Mouse (Mus musculus) kidney, embryonic 14.5 days (tissue): ENCODE results near the gene Pmfbp1. TPM values are rescaled to one million over a fixed set of nuclear protein-coding genes. Genes with fewer than 3 reads are reported as not detected.
A peak's percentile ranks its signal among the peaks of the same experiment; 100 is the strongest.

Experiments
- ATAC-seq: fragments of 200-750 bp; cut with Nextera tagmentation; 2 replicates; pipeline ENCODE4 v1.8.0; 2017; ENCODE audit warnings: moderate number of reproducible peaks, mild to moderate bottlenecking, moderate TSS enrichment, moderate library complexity; ENCODE audit not compliant: low FRiP score, low TSS enrichment
- H3K27ac ChIP-seq: fragments of 300-500 bp; sonication (generic); 2 replicates; pipeline ENCODE4 v1.5.1; 2014; ENCODE audit warnings: low read depth, mild to moderate bottlenecking, low read length, moderate library complexity, mixed read lengths
- H3K27me3 ChIP-seq: fragments of 300-500 bp; sonication (generic); 2 replicates; pipeline ENCODE4 v1.6.1; 2014; ENCODE audit warnings: mild to moderate bottlenecking, low read length; ENCODE audit not compliant: control insufficient read depth, insufficient read depth
- H3K36me3 ChIP-seq: fragments of 300-500 bp; sonication (generic); 2 replicates; pipeline ENCODE4 v1.6.1; 2014; ENCODE audit warnings: low read length, mixed read lengths; ENCODE audit not compliant: control insufficient read depth, insufficient read depth
- H3K4me1 ChIP-seq: fragments of 300-500 bp; sonication (generic); 2 replicates; pipeline ENCODE4 v1.6.1; 2014; ENCODE audit warnings: low read length, mixed read lengths; ENCODE audit not compliant: control insufficient read depth, insufficient read depth
- H3K4me2 ChIP-seq: fragments of 300-500 bp; sonication (generic); replicated peaks from 2 replicates; pipeline ENCODE4 v1.6.1; 2014; ENCODE audit warnings: low read depth, mild to moderate bottlenecking, low read length
- H3K4me3 ChIP-seq: fragments of 300-500 bp; sonication (generic); 2 replicates; pipeline ENCODE4 v1.5.1; 2014; ENCODE audit warnings: mild to moderate bottlenecking, low read length
- H3K9ac ChIP-seq: fragments of 300-500 bp; sonication (generic); 2 replicates; pipeline ENCODE4 v1.6.1; 2014; ENCODE audit warnings: low read depth, mild to moderate bottlenecking, low read length, moderate library complexity
- H3K9me3 ChIP-seq: fragments of 300-500 bp; sonication (generic); 2 replicates; pipeline ENCODE4 v1.6.1; 2016; ENCODE audit warnings: low read length; ENCODE audit not compliant: control insufficient read depth
- WGBS: fragments of 180-500 bp; shearing (Covaris S2); extraction: QIAGEN DNeasy Blood & Tissue Kit; methylation state at CpG from one replicate; pipeline ENCODE4 v1.1.7; 2014; 5-methylcytosine and 5-hydroxymethylcytosine counted together
- polyA plus RNA-seq: library from polyadenylated mRNA; unstranded; fragments of >200 nt; fragmentation: Nextera tagmentation; extraction: Ambion mirVana; gene quantifications from 2 replicates; pipeline ENCODE4 v1.2.1, GENCODE M21; 2014

Pmfbp1 gene
- polyA plus RNA-seq, 1 experiment from 2014 or later = 0.12 TPM

DNA sequence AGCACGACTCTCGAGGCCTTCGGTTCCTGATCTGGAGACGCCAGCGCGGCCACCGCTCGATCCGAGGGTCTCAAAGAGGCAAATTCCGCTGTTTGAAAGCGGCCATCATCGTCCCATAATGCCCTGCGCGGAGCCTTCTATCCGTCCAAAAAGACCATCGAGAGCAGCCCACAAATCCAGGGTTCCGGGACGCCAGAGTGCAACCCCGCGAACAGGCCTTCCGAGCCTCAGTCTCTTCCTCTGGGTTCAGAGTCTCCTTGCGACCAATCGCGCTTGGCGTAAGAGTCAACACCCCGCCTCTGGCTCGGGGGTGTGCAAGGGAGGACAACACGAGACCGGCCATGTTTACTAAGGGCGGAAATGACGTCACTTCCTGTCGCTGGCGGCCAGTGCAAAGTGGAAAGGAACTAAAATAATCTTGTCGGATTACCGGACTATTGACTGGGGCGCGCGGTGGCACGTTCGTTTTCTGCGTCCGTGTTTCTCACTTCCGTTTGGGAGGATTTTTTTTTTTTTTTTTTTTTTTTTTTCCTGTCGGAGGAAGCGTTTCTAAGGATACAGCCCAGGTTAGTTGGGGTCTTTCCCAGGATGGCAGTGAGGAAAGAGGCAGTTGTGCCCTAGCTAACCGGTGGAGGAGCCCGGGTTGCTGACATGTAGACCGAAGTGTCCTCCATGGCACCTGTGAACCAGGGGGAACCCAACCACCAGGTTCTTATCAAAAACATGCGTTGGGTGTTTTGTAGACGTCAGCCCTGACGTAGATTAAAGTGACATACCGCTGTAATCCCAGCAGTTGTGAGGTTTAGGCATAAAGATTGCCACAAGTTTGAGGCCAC, 71.9 kb downstream of the Pmfbp1 start, which contains the start of the genes Dhx38 and Txnl4b:
Gene Dhx38, minus strand, starts transcription at position 364 of the 836 bp plus-strand sequence.
Gene Txnl4b, plus strand, starts transcription at position 395 of the 836 bp plus-strand sequence.
- peak within 1 kb of the TSS; percentile 87 for H3K27ac ChIP-seq
- H3K4me2 ChIP-seq = peak within 1 kb of the TSS; percentile 90
- ATAC-seq = peak; percentile 100
- under 1% methylated on average over 52 of the region's 52 CpGs for WGBS
- no peaks in the 10 kb centered on the region for H3K27me3 ChIP-seq
- peak within 1 kb of the TSS; percentile 92 for H3K9ac ChIP-seq
- peaks cover 12% of the 10 kb centered on the region; the same call in 1 of the 2 replicates for H3K4me1 ChIP-seq
- H3K9me3 ChIP-seq = no peaks in the 10 kb centered on the region
- peak within 1 kb of the TSS; percentile 98 for H3K4me3 ChIP-seq
- peaks cover 27% of the 10 kb centered on the region for H3K36me3 ChIP-seq

DNA sequence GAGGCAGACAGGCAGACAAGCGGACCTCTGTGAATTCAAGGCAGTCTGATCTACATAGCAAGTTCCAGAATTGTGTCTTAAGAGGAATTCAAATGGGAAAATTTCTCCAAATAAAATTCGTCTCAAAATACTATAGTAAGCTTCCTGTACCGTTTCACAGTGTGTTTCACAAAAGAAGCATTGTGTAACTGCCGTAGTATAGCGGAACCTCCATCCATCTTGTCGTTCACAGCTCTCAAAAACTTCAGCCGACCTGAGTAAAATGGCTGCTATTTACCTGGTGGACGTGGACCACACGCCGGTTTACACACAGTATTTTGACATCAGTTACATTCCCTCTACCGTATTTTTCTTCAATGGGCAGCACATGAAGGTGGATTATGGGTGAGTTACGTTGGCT, 77.3 kb downstream of the Pmfbp1 start:
- no peak overlapping the region for H3K4me3 ChIP-seq
- H3K36me3 ChIP-seq = peaks cover 9% of the 10 kb centered on the region; the same call in 1 of the 2 replicates
- H3K4me2 ChIP-seq = no peak overlapping the region
- H3K9me3 ChIP-seq = no peaks in the 10 kb centered on the region
- peaks cover 3% of the 10 kb centered on the region; the same call in 1 of the 2 replicates for H3K4me1 ChIP-seq
- no peak overlapping the region for H3K9ac ChIP-seq
- WGBS = 91% methylated on average over 12 of the region's 12 CpGs
- H3K27me3 ChIP-seq = no peaks in the 10 kb centered on the region
- no peak overlapping the region for H3K27ac ChIP-seq
- ATAC-seq = no peak

DNA sequence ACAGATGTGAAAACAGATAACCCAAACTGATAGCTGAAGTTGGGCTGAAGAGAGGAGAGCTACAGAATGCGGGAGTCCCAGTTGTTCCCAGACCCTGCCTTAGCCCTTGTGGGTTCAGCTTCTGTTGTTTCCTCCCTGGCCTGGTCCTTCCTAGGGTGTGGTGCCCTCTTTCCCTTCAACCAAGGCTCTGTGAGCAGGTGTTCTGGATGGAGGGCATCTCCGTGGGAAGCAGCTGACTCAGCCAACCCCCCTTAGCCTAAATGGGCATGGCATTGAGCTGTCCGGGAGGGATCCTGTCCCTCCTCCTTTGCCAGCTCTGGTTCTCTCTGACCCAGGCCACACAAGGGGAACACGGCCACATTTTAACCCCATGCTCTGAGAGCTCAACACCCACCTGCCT, 82.5 kb downstream of the Pmfbp1 start:
- no peak overlapping the region for H3K9ac ChIP-seq
- no peaks in the 10 kb centered on the region for H3K27me3 ChIP-seq
- H3K9me3 ChIP-seq = peaks cover 3% of the 10 kb centered on the region; the same call in 1 of the 2 replicates
- H3K4me1 ChIP-seq = no peaks in the 10 kb centered on the region
- H3K4me3 ChIP-seq = no peak overlapping the region
- ATAC-seq = no peak
- WGBS = 78% methylated on average over 4 of the region's 4 CpGs
- peaks cover 2% of the 10 kb centered on the region; the same call in 1 of the 2 replicates for H3K36me3 ChIP-seq
- no peak overlapping the region for H3K4me2 ChIP-seq
- no peak overlapping the region for H3K27ac ChIP-seq

DNA sequence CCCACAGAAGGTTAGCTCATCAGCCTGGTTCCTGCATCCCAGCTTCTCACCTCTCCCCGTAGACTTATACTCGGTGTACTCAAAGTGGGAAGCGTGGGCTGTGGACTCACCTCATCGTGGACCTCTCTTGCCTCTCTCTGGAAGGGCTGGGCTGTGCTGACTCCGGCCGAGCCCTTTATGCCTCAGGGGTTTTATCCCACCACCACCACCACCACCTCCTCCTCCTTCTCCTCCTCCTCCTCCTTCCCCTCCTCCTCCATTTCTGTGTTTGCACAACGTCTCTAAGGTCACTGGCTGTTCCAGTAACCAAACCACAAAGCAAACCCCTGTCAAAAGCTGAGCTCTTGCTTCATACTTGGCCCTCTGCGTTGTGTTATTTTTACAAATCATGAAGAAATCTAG, 85.1 kb downstream of the Pmfbp1 start, which contains the start of gene Hp:
Gene Hp, minus strand, starts transcription at position 273 of the 402 bp plus-strand sequence.
- Histone ChIP-seq H3K4me2 (no peak within 1 kb of the TSS), H3K27me3 (no peaks in the 10 kb centered on the region), H3K36me3 (no peaks in the 10 kb centered on the region), H3K4me3 (no peak within 1 kb of the TSS), H3K27ac (no peak within 1 kb of the TSS), H3K4me1 (no peaks in the 10 kb centered on the region), H3K9ac (no peak within 1 kb of the TSS), H3K9me3 (peaks cover 3% of the 10 kb centered on the region; the same call in 1 of the 2 replicates)
- no peak for ATAC-seq
- WGBS = 22% methylated on average over 8 of the region's 8 CpGs

DNA sequence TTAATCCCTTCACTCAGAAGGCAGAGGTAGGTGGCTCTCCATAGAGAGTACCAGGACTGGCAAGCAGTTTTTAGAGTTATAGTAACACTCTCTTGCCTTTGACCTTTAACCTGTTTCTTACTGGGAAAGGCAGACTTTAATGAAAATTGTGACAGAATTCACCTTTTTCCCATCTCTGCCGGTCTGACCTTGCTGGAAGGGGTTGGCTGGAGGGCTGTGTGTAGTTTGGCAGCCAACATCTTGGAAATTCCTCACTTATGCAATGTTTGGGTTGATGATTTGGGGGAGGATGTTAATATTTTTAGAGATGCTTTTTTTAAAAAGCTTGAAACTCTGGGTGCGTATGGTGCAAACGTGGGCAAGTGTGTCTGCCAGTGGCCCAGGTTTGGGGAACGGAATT, 90.5 kb downstream of the Pmfbp1 start:
- no peak overlapping the region for H3K4me2 ChIP-seq
- H3K36me3 ChIP-seq = no peaks in the 10 kb centered on the region
- no peak overlapping the region for H3K4me3 ChIP-seq
- no peak overlapping the region for H3K9ac ChIP-seq
- no peaks in the 10 kb centered on the region for H3K4me1 ChIP-seq
- no peak for ATAC-seq
- peaks cover 5% of the 10 kb centered on the region; the same call in 1 of the 2 replicates for H3K9me3 ChIP-seq
- WGBS = 90% methylated on average over 4 of the region's 4 CpGs
- no peaks in the 10 kb centered on the region for H3K27me3 ChIP-seq
- H3K27ac ChIP-seq = no peak overlapping the region

DNA sequence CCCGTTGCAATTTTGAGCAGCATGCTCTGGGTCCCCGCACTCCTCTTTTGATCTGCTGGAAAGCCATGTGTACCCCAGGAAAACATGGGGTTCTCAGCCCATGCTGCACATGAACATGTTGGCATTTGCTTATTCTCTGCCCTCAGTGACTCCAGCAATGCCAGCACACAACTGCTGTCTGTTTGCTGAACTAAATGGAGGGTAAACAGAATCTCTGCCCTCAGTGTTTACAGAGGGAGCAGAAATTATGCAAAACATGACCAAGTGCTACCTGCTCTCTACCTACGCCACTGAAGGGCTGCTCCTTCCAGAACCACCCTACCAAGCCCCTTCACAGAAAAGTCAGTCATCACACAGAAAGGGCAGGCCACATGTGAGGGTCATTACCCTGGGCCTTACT, 91.0 kb downstream of the Pmfbp1 start:
- WGBS = 89% methylated on average over 3 of the region's 3 CpGs
- Histone ChIP-seq H3K4me3 (no peak overlapping the region), H3K4me2 (no peak overlapping the region), H3K4me1 (no peaks in the 10 kb centered on the region), H3K36me3 (no peaks in the 10 kb centered on the region), H3K9ac (no peak overlapping the region), H3K27me3 (no peaks in the 10 kb centered on the region), H3K27ac (no peak overlapping the region), H3K9me3 (peaks cover 5% of the 10 kb centered on the region; the same call in 1 of the 2 replicates)
- ATAC-seq = no peak

DNA sequence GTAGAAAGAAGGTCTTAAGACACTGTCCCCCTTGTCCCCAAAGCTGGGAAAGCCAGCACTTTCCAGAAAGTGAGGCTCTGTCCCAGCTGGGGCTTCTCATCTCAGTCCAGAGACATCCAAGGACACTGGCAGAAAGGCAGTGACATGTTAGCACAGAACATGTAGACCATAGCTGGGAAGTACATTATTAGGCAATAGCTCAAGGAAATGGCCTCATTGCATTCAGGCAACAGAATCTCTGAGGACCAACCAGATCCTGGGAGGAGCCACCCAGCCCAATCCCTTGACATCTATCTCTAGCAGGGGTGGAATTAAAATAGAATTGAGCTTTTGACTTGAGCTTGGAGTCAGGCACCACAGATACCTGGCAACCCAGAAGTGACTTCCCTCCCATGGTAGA, 91.8 kb downstream of the Pmfbp1 start:
- Histone ChIP-seq H3K9ac (no peak overlapping the region), H3K4me1 (no peaks in the 10 kb centered on the region), H3K9me3 (peaks cover 5% of the 10 kb centered on the region; the same call in 1 of the 2 replicates), H3K4me2 (no peak overlapping the region), H3K36me3 (no peaks in the 10 kb centered on the region), H3K4me3 (no peak overlapping the region), H3K27ac (no peak overlapping the region), H3K27me3 (no peaks in the 10 kb centered on the region)
- ATAC-seq = no peak

DNA sequence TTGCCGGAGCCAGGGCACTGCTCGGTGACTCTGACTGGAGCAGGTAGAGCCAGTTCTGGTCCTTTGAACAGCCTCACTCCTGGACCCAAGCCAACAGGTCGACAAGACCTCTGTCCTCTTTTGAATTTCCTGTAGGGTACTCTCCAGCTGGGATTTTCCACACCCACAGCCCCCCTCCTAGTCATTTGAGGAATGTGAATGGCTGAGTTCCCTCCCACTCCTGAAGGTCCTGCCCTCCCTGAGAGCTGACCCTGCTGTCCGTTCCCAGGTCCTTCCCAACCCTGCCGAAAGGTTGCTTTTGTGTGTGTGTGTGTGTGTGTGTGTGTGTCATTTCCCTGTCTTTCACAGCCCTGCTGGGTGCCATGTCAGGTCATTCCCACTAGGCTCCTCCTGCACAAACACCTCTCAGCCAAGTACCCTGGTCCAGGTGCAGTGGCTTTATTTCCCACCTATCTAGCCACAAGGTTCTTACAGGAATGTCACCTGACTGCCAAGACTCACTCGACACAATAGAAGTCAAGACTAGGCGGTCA, 93.2 kb downstream of the Pmfbp1 start:
- Histone ChIP-seq H3K4me1 (no peaks in the 10 kb centered on the region), H3K27ac (no peak overlapping the region), H3K27me3 (no peaks in the 10 kb centered on the region), H3K4me2 (no peak overlapping the region), H3K36me3 (peaks cover 7% of the 10 kb centered on the region; the same call in 1 of the 2 replicates), H3K9ac (no peak overlapping the region), H3K4me3 (no peak overlapping the region), H3K9me3 (peaks cover 3% of the 10 kb centered on the region; the same call in 1 of the 2 replicates)
- WGBS = 44% methylated on average over 7 of the region's 7 CpGs
- peak; percentile 35; the same call in 1 of the 2 replicates for ATAC-seq

DNA sequence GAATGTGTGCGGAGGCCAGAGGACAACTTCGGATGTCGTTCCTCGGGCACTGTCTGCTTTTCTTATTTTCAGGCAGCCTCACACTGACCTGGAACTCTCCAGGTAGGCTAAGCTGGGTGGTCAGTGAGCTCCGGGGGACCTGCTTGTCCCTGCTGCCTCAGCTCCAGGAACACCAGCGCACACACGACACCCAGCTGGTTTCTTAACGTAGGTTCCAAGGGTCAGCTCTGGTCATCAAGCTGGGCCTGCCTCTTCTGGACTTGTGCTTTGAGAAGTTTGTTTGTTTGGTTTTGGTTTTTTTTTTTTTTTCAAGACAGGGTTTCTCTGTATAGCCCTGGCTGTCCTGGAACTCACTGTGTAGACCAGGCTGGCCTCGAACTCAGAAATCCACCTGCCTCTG, 97.1 kb downstream of the Pmfbp1 start:
- H3K36me3 ChIP-seq = peaks cover 35% of the 10 kb centered on the region
- H3K4me1 ChIP-seq = no peaks in the 10 kb centered on the region
- ATAC-seq = no peak
- H3K27ac ChIP-seq = no peak overlapping the region
- no peak overlapping the region for H3K4me3 ChIP-seq
- H3K4me2 ChIP-seq = no peak overlapping the region
- H3K9ac ChIP-seq = no peak overlapping the region
- WGBS = 83% methylated on average over 9 of the region's 9 CpGs
- no peaks in the 10 kb centered on the region for H3K27me3 ChIP-seq
- H3K9me3 ChIP-seq = no peaks in the 10 kb centered on the region
